Mouse (Mus musculus) testis, adult 2 months (tissue): Measurements from ENCODE around the gene Hdac11.

Source experiments
- CTCF ChIP-seq: fragments of 200-500 bp; IDR thresholded peaks from 2 replicates; pipeline ENCODE4 v1.5.1; 2012; ENCODE audit warnings: low read depth, mild to moderate bottlenecking, inconsistent platforms, low read length, moderate library complexity; ENCODE audit not compliant: control insufficient read depth, insufficient read depth, insufficient replicate concordance
- POLR2A ChIP-seq: fragments of 200-500 bp; IDR thresholded peaks from 2 replicates; pipeline ENCODE4 v1.6.1; 2012; ENCODE audit warnings: low read depth, mild to moderate bottlenecking, inconsistent platforms, low read length, moderate library complexity; ENCODE audit not compliant: control insufficient read depth

DNA sequence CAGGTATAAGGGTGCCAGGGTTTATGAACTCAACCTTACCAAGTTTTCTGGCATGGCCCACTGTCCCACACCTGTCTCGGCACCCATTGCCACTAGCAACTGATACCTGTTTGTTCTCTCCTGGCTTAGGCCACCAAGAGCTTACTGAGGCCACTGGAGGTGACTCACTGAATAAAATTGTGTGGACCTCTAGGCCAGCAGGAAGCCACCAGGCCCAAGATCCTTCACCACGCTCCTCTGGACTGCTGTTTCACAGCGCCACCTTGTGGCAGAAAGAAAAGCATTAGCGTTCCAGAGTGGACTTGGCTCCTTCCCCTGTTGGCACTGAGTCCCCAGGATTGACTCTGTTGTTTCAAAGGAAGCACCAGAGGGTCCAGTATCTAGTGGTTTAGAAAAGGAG lies 16.6 kb upstream of the Hdac11 start:
- TF ChIP-seq POLR2A = no peak
- peak; percentile 90 for TF ChIP-seq CTCF
